Comparison of ENCODE assay signal across 31 mouse cellular contexts in the genomic region with DNA sequence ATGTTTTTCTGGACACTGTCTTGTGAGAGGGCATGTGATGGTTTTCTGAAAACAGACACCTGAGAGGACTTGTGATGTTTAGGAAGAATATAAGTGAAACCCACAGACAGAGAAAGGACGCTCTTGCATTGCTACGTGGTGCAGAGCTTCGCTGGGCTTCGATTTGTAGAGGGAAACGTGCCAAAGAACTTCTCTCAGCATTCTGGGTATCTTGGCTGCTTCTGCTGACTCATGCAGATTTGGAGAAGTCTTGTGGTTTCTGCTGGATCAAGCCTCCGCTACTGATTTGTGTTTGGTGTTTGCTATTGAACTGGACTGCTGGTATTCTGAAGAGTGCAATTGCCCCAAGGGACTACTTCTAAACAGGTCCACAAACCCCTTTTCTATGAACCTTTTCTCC. TPM values are rescaled to one million over a fixed set of nuclear protein-coding genes. Genes with fewer than 3 reads are reported as not detected.
DNase-seq lines count a peak whose midpoint lies in the region; ATAC-seq lines count a peak whose summit lies in the region.
"Had no signal": no experiment of that assay in that cellular context is flagged by ENCODE, and none has a peak within 500 bp of the region (broad histone marks: within the 10 kb centered on the region; RNA-seq: fewer than 3 reads in every experiment).

No protein-coding gene starts in this region.

- H3K4me2 ChIP-seq in embryonic facial prominence, embryonic 14.5 days (ENCODE audit: low read depth, low read length): no peak overlapping the region
- H3K4me2 ChIP-seq in hindbrain, embryonic 12.5 days (replicated peaks): no peak overlapping the region
- H3K4me2 ChIP-seq: hindbrain, embryonic 13.5 days; kidney, embryonic 15.5 days; limb, embryonic 15.5 days; liver, embryonic 15.5 days; lung, embryonic 14.5 days; midbrain, embryonic 13.5 days had no signal

- no peak overlapping the region for H3K4me3 ChIP-seq in embryonic facial prominence, embryonic 14.5 days (ENCODE audit: low read depth, low read length)
- H3K4me3 ChIP-seq in embryonic facial prominence, embryonic 10.5 days: no peak overlapping the region
- H3K4me3 ChIP-seq in hindbrain, embryonic 12.5 days: no peak overlapping the region
- H3K4me3 ChIP-seq: hindbrain, embryonic 13.5 days; kidney, embryonic 15.5 days; left cerebral cortex, adult 2 months; limb, embryonic 10.5 days; limb, embryonic 15.5 days; liver, embryonic 15.5 days; megakaryocyte, embryonic 14.5 days; midbrain, embryonic 13.5 days had no signal

- WGBS in embryonic facial prominence, embryonic 14.5 days: 43% methylated on average over 6 of the region's 6 CpGs
- WGBS in embryonic facial prominence, embryonic 10.5 days: 78% methylated on average over 6 of the region's 6 CpGs
- 83% methylated on average over 6 of the region's 6 CpGs for WGBS in hindbrain, embryonic 12.5 days

- no peaks in the 10 kb centered on the region for H3K36me3 ChIP-seq in embryonic facial prominence, embryonic 14.5 days (ENCODE audit: control insufficient read depth, insufficient read depth, low read length)
- peaks cover 5% of the 10 kb centered on the region; the same call in 1 of the 2 replicates for H3K36me3 ChIP-seq in embryonic facial prominence, embryonic 10.5 days (replicated peaks)
- H3K36me3 ChIP-seq in hindbrain, embryonic 12.5 days: no peaks in the 10 kb centered on the region
- H3K36me3 ChIP-seq: hindbrain, embryonic 13.5 days; kidney, embryonic 15.5 days; limb, embryonic 10.5 days; limb, embryonic 15.5 days; liver, embryonic 15.5 days; midbrain, embryonic 13.5 days had no signal

- DNase-seq in embryonic facial prominence, embryonic 14.5 days (ENCODE audit: low spot score): peak; percentile 74
- DNase-seq in embryonic facial prominence, embryonic 10.5 days (ENCODE audit: low spot score): no peak
- DNase-seq in MEL-GATA-1-ER (ENCODE audit: extremely low read depth, low read depth): peak; percentile 64
- no peak for DNase-seq in kidney, adult 8-10 months
- DNase-seq in lung, postnatal 14 days: no peak
- no peak for DNase-seq in embryo, embryonic 11 days
- DNase-seq: adrenal gland, postnatal 14 days; B cell, adult 2 months; cerebellum, adult 11-12 months; cerebellum, adult 9-11 months; gastrocnemius, postnatal 36 days; heart, postnatal 14 days; kidney, postnatal 25 days; lung, embryonic 14.5 days; thymus, adult 2 months; thymus, postnatal 36 days had no signal

- H3K4me1 ChIP-seq in embryonic facial prominence, embryonic 14.5 days (ENCODE audit: control insufficient read depth, insufficient read depth, low read length): peaks cover 32% of the 10 kb centered on the region
- peaks cover 46% of the 10 kb centered on the region for H3K4me1 ChIP-seq in embryonic facial prominence, embryonic 10.5 days
- peaks cover 11% of the 10 kb centered on the region for H3K4me1 ChIP-seq in hindbrain, embryonic 12.5 days

- H3K27me3 ChIP-seq in embryonic facial prominence, embryonic 14.5 days (replicated peaks; ENCODE audit: control insufficient read depth, insufficient read depth, low read length): no peaks in the 10 kb centered on the region
- no peaks in the 10 kb centered on the region for H3K27me3 ChIP-seq in embryonic facial prominence, embryonic 10.5 days (replicated peaks; ENCODE audit: low read depth, poor library complexity, severe bottlenecking)
- no peaks in the 10 kb centered on the region for H3K27me3 ChIP-seq in hindbrain, embryonic 12.5 days
- H3K27me3 ChIP-seq: hindbrain, embryonic 13.5 days; kidney, embryonic 15.5 days; limb, embryonic 15.5 days; liver, embryonic 15.5 days; megakaryocyte, embryonic 14.5 days; midbrain, embryonic 13.5 days had no signal

- H3K9me3 ChIP-seq in embryonic facial prominence, embryonic 14.5 days (ENCODE audit: control insufficient read depth, low read length): peaks cover 6% of the 10 kb centered on the region; the same call in 1 of the 2 replicates
- H3K9me3 ChIP-seq in embryonic facial prominence, embryonic 10.5 days: peaks cover 5% of the 10 kb centered on the region
- H3K9me3 ChIP-seq in hindbrain, embryonic 12.5 days (replicated peaks): no peaks in the 10 kb centered on the region
- H3K9me3 ChIP-seq: hindbrain, embryonic 13.5 days; kidney, embryonic 15.5 days; limb, embryonic 10.5 days; liver, embryonic 15.5 days; midbrain, embryonic 13.5 days had no signal

- H3K27ac ChIP-seq in embryonic facial prominence, embryonic 14.5 days (replicated peaks; ENCODE audit: low read depth, low read length): no peak overlapping the region
- H3K27ac ChIP-seq in embryonic facial prominence, embryonic 10.5 days (replicated peaks): no peak overlapping the region
- H3K27ac ChIP-seq in hindbrain, embryonic 12.5 days: no peak overlapping the region
- H3K27ac ChIP-seq: hindbrain, embryonic 13.5 days; kidney, embryonic 15.5 days; left cerebral cortex, adult 2 months; limb, embryonic 10.5 days; limb, embryonic 15.5 days; liver, embryonic 15.5 days; midbrain, embryonic 13.5 days had no signal

- no peak overlapping the region for H3K9ac ChIP-seq in embryonic facial prominence, embryonic 14.5 days (ENCODE audit: low read depth, low read length)
- no peak overlapping the region for H3K9ac ChIP-seq in hindbrain, embryonic 12.5 days
- H3K9ac ChIP-seq: hindbrain, embryonic 13.5 days; kidney, embryonic 15.5 days; limb, embryonic 15.5 days; liver, embryonic 15.5 days; lung, embryonic 14.5 days; midbrain, embryonic 13.5 days had no signal

- no peak for ATAC-seq in embryonic facial prominence, embryonic 14.5 days (ENCODE audit: low read depth)
- peak; percentile 71 to 87 for ATAC-seq in hematopoietic stem cell, adult 5-6 weeks (replicated peaks in 1 of 2; ENCODE audit: insufficient read depth in 1 of 2, low FRiP score in 2 of 2, low TSS enrichment in 1 of 2, low read depth in 1 of 2, poor library complexity in 2 of 2, severe bottlenecking in 2 of 2)
- ATAC-seq in hindbrain, embryonic 12.5 days (ENCODE audit: low FRiP score): no peak
- ATAC-seq: forebrain, embryonic 14.5 days; intestine, embryonic 16.5 days; midbrain, embryonic 13.5 days had no signal

RNA-seq across cellular contexts. Expression of gene Metap1d, which starts 28.7 kb away (rescaled TPM):
- 43.0 and 44.6 TPM in 2 replicates for polyA plus RNA-seq in embryonic facial prominence, embryonic 14.5 days (2014; fragmentation: Nextera tagmentation; extraction: Ambion mirVana)
- 29.1 and 29.6 TPM in 2 replicates for polyA plus RNA-seq in embryonic facial prominence, embryonic 10.5 days (2016; fragmentation: Nextera tagmentation; extraction: Ambion mirVana)
- 51.5 TPM in 2 replicates for total RNA-seq in hematopoietic stem cell, adult 5-6 weeks (2017)
- polyA plus RNA-seq in hindbrain, embryonic 12.5 days (2016; fragmentation: Nextera tagmentation; extraction: Ambion mirVana): 34.3 and 35.1 TPM in 2 replicates

RNA-seq across cellular contexts. Expression of gene Dlx1, which starts 46.1 kb away (rescaled TPM):
- polyA plus RNA-seq in embryonic facial prominence, embryonic 14.5 days (2014; fragmentation: Nextera tagmentation; extraction: Ambion mirVana): 13.1 and 15.2 TPM in 2 replicates
- 46.1 and 69.6 TPM in 2 replicates for polyA plus RNA-seq in embryonic facial prominence, embryonic 10.5 days (2016; fragmentation: Nextera tagmentation; extraction: Ambion mirVana)
- not detected in 2 replicates for total RNA-seq in hematopoietic stem cell, adult 5-6 weeks (2017)
- polyA plus RNA-seq in hindbrain, embryonic 12.5 days (2016; fragmentation: Nextera tagmentation; extraction: Ambion mirVana): 8.3 and 10.1 TPM in 2 replicates
- total RNA-seq: gastrocnemius, adult 18-20 months; gastrocnemius, postnatal 36 days had no signal
- polyA plus RNA-seq: heart, embryonic 14.5 days; lung, embryonic 14.5 days; neural tube, embryonic 14.5 days had no signal

Comparison
In these comparisons a context has a peak if more than half of its experiments do, and no peak if none do; other contexts are left out.
1. DNase-seq: peak in embryonic facial prominence, embryonic 14.5 days (single experiment) and MEL-GATA-1-ER (single experiment); none in embryonic facial prominence, embryonic 10.5 days (single experiment), kidney, adult 8-10 months (0 of 2), lung, postnatal 14 days (single experiment) and embryo, embryonic 11 days (single experiment).
2. ATAC-seq: peak in hematopoietic stem cell, adult 5-6 weeks (2 of 2); none in embryonic facial prominence, embryonic 14.5 days (single experiment) and hindbrain, embryonic 12.5 days (single experiment).